Mouse (Mus musculus) lung, postnatal 4 days (tissue): ENCODE measurements at regions not wholly inside any gene's neighbourhood (a gene's known extent, or its start where the extent isn't known, plus 50 kb on each side); places are given as distances from the start of the nearest gene placed in this dataset.
"Not testable (repeated sequence)": the region's sequence is repeated elsewhere in the genome, so short reads cannot be mapped to it uniquely, and the experiment has no call there.

Experiments
- DNase-seq, 2 experiments: peaks; one replicate each; pipeline ENCODE4 v3.0.0; 2021

- no peak for DNase-seq
Measured at GRCm38 (mm10) chr13:97333801-97334534, 93.1 kb downstream of the Enc1 start.

- no peak for DNase-seq
Measured at GRCm38 (mm10) chr13:97331072-97331471, 90.2 kb downstream of the Enc1 start.

- DNase-seq, result not testable (repeated sequence)
Measured at GRCm38 (mm10) chr13:97321307-97321706, 80.4 kb downstream of the Enc1 start.

GRCm38 (mm10) chr13:97320756-97321155 lies 79.9 kb downstream of the Enc1 start:
- no peak for DNase-seq

- no peak for DNase-seq
Measured at GRCm38 (mm10) chr13:97320298-97320697, 79.4 kb downstream of the Enc1 start.

GRCm38 (mm10) chr13:97317633-97318032 lies 76.7 kb downstream of the Enc1 start:
- no peak for DNase-seq

GRCm38 (mm10) chr13:97312420-97313370 lies 71.8 kb downstream of the Enc1 start:
- no peak for DNase-seq

- no peak for DNase-seq
Measured at GRCm38 (mm10) chr13:97311340-97311739, 70.4 kb downstream of the Enc1 start.

GRCm38 (mm10) chr13:97310855-97311189 lies 69.9 kb downstream of the Enc1 start:
- no peak for DNase-seq

GRCm38 (mm10) chr13:97310186-97310854 lies 69.4 kb downstream of the Enc1 start:
- peak; percentile 26 to 52 for DNase-seq

GRCm38 (mm10) chr13:97309411-97309810 lies 68.5 kb downstream of the Enc1 start:
- no peak for DNase-seq

- no peak for DNase-seq
Measured at GRCm38 (mm10) chr13:97308431-97308830, 67.5 kb downstream of the Enc1 start.
